Mouse (Mus musculus): ENCODE measurements around the gene Ubfd1.

DNA sequence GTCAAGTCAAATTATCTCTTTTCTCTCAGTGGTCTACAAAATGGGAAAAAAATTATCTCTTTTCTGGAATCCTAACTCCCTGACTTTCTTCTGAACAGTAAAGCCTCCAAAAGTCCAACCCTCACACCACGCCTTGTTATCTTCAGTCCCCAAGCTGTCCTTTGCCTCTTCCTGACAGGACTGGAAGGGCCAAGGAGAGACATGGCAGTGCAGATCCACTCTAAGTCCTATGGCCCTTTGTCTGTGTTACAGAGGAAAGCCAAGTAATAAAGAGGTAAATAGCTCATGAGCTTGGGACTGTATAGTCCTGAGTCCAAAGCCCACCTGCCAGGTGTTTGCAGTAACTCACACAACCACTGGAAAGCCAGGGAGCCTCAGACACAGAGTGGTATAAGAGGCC lies 21.3 kb upstream of the Ubfd1 start:
- TF ChIP-seq POLR2A (IDR thresholded peaks at IDR 0.05; ENCODE audit: extremely low read depth, insufficient read depth, low read length) = no peak
- TF ChIP-seq CTCF (IDR thresholded peaks at IDR 0.05; ENCODE audit: extremely low read depth, insufficient read depth, low read length) = no peak

Measured in cortical plate, adult 2 months (tissue).